Mouse (Mus musculus): ENCODE data around the gene Ermap. TPM values are rescaled to one million over a fixed set of nuclear protein-coding genes. Genes with fewer than 3 reads are reported as not detected.

Ermap gene
- polyA plus RNA-seq, 1 experiment = 0.56 TPM

DNA sequence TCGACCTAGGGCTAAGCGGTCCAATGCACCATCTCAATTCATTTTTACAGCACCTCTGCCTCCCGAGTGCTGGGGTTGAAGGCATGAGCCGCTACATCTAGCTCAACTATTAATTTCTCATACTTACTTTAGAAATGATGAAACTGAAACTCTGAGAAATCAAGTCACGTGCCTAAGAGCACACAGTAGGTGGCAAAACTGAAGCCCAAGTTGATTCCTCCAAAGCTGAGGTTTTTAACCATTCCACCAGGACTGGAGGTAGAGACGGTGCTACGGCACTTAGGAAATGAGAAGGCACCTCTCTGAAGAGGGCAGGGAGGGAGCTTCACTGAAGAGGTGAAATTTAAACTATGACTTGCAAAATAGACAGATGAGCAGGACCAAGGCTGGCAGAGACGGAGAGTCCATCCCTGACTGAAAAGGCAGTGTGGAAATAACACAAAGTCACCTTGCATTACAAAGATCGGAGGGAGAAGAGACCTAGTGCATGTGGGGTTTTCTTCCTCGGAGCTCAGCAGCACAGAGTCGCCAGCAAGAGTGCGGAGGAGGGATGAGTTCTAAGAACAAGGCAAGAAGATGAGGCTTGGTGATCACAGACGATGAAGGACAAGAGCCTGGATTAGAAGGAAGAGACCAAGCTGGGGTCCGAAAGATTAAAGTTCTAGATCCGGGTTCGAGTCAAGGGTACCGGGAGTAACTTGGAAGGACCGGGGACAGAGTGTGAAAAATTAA lies 16.7 kb downstream of the Ermap start:
- no peak for TF ChIP-seq CTCF (IDR thresholded peaks at IDR 0.05; ENCODE audit: extremely low read depth, insufficient read depth, low read length)
- TF ChIP-seq POLR2A (IDR thresholded peaks at IDR 0.05; ENCODE audit: extremely low read depth, insufficient read depth, low read length) = no peak
- Histone ChIP-seq H3K4me1 (ENCODE audit: control insufficient read depth, insufficient read depth, low read length) (peaks cover 4% of the 10 kb centered on the region; the same call in 1 of the 2 replicates), H3K4me3 (ENCODE audit: insufficient read depth, low read length) (peak overlapping the region; percentile 94), H3K27ac (ENCODE audit: insufficient read depth, low read length) (peak overlapping the region; percentile 75; the same call in 1 of the 2 replicates)

DNA sequence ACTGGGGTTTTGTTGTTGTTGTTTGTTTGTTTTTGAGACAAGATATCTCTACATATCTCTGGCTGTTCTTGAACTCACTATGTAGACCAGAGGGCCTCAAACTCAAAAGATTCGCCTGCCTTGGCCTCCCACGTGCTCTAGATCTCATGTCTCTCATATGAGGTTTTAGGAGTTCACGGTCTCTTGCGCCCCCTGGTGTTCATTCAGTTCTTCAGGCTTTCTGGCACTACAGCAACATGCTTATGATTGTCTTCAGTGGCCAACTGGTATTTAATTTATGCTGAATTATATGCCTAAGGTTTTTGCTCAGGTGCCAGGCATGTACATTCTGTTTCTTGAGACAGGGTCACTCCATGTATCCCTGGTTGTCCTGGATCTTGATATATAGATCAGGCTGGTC lies 22.1 kb downstream of the Ermap start:
- no peak overlapping the region for H3K27ac ChIP-seq (ENCODE audit: insufficient read depth, low read length)
- no peak for TF ChIP-seq POLR2A (IDR thresholded peaks at IDR 0.05; ENCODE audit: extremely low read depth, insufficient read depth, low read length)
- TF ChIP-seq CTCF (IDR thresholded peaks at IDR 0.05; ENCODE audit: extremely low read depth, insufficient read depth, low read length) = peak; percentile 94
- no peak overlapping the region for H3K4me3 ChIP-seq (ENCODE audit: insufficient read depth, low read length)
- H3K4me1 ChIP-seq (ENCODE audit: control insufficient read depth, insufficient read depth, low read length) = peaks cover 2% of the 10 kb centered on the region; the same call in 1 of the 2 replicates

DNA sequence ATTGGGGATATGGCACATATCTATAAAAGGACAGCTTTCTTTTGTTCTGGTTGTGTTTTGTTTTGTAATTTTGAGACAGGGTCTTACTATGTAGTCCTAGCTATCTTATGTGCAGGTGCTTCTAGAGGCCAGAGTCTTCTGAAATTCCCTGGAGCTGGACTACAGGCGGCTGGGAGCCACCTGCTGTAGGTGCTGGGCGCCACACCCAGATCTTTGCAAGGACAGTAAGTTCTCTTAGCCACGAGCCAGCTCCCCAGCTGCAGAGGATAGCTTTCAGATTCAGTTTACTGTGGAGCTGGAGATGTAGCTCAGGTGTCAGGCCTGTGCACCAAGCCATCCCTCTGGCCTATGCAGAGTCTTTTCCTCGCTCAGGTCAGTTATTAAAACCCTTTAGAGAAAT lies 22.7 kb downstream of the Ermap start:
- TF ChIP-seq POLR2A (IDR thresholded peaks at IDR 0.05; ENCODE audit: extremely low read depth, insufficient read depth, low read length) (no peak), CTCF (IDR thresholded peaks at IDR 0.05; ENCODE audit: extremely low read depth, insufficient read depth, low read length) (no peak)
- Histone ChIP-seq H3K4me3 (ENCODE audit: insufficient read depth, low read length) (no peak overlapping the region), H3K27ac (ENCODE audit: insufficient read depth, low read length) (no peak overlapping the region), H3K4me1 (ENCODE audit: control insufficient read depth, insufficient read depth, low read length) (peaks cover 2% of the 10 kb centered on the region; the same call in 1 of the 2 replicates)

DNA sequence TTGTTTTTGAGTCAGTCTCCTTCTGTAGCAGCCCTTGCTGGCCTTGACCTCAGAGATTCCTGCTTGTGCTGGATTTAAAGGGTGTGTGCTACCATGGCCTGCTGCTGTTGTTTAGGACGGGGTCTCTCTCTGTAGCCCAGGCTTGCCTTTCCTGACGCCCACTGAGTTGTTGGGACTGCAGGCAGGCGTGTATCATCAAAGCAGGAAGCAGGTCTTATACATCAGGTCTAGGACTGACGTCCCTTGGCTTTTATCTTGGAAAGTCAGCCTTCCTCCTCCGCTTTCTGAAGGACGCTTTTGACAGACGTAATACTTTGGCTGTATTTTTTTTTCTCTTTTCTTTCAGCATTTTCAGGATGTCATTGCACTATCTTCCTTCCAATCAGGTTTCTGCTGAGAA lies 23.9 kb downstream of the Ermap start:
- H3K27ac ChIP-seq (ENCODE audit: insufficient read depth, low read length) = no peak overlapping the region
- no peak overlapping the region for H3K4me3 ChIP-seq (ENCODE audit: insufficient read depth, low read length)
- TF ChIP-seq POLR2A (IDR thresholded peaks at IDR 0.05; ENCODE audit: extremely low read depth, insufficient read depth, low read length) = no peak
- no peak for TF ChIP-seq CTCF (IDR thresholded peaks at IDR 0.05; ENCODE audit: extremely low read depth, insufficient read depth, low read length)
- H3K4me1 ChIP-seq (ENCODE audit: control insufficient read depth, insufficient read depth, low read length) = no peaks in the 10 kb centered on the region

DNA sequence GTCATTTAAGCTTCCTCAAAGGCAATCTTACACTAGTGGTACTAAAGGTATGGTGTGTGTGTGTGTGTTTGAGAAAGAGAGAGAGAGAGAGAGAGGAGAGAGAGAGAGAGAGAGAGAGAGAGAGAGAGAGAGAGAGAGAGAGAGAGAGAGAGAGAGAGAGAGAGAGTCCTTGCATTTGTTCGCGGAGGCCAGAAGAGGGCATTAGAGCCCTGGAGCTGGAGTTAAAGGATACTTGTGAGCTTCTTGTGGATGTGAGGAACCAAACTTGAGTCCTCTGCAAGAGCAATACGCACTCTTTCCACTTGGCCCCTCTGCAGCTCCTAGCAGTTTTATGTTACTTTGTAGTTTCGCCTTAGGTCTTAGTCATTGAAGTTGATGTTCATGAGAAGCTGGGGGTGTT lies 26.8 kb downstream of the Ermap start:
- TF ChIP-seq POLR2A (IDR thresholded peaks at IDR 0.05; ENCODE audit: extremely low read depth, insufficient read depth, low read length) (no peak), CTCF (IDR thresholded peaks at IDR 0.05; ENCODE audit: extremely low read depth, insufficient read depth, low read length) (no peak)
- no peak overlapping the region for H3K27ac ChIP-seq (ENCODE audit: insufficient read depth, low read length)
- no peak overlapping the region for H3K4me3 ChIP-seq (ENCODE audit: insufficient read depth, low read length)
- no peaks in the 10 kb centered on the region for H3K4me1 ChIP-seq (ENCODE audit: control insufficient read depth, insufficient read depth, low read length)

DNA sequence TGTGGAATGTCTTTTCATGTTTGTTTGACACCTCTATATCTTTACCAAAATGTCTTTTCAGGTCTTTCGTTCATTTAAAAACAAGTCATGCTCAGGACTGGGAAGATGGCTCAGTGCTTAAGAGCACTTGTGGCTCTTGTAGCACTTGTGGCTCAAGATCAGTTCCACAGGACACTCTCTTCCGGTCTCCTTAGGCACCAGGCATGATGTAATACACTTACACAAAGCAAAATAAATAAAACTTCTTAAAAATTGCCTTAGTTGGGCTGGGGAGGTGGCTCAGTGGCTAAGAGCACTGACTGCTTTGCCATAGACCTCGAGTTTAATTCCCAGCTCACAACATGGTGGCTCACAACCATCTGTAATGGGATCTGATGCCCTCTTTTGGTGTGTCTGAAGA lies 28.5 kb downstream of the Ermap start:
- no peaks in the 10 kb centered on the region for H3K4me1 ChIP-seq (ENCODE audit: control insufficient read depth, insufficient read depth, low read length)
- TF ChIP-seq CTCF (IDR thresholded peaks at IDR 0.05; ENCODE audit: extremely low read depth, insufficient read depth, low read length) (no peak), POLR2A (IDR thresholded peaks at IDR 0.05; ENCODE audit: extremely low read depth, insufficient read depth, low read length) (no peak)
- no peak overlapping the region for H3K4me3 ChIP-seq (ENCODE audit: insufficient read depth, low read length)

DNA sequence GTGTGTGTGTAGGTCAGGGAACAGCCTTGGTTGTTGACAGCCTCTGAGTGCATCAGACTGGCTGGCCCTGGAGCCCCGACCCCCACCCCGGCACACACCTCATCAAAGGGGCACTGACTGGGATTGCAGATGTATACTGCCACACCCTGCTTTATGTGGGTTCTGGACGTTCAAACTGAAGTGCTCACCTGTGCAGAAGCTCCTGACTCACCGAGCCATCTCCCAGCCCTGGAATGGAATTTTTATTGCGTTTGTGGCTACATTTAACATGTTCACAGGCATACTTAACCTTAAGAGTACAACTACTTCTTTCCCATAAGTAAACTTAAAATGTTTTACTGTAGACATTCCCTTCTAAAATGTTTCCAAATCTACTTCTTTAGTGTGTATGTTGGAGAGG lies 31.9 kb downstream of the Ermap start:
- H3K27ac ChIP-seq (ENCODE audit: insufficient read depth, low read length) = no peak overlapping the region
- TF ChIP-seq POLR2A (IDR thresholded peaks at IDR 0.05; ENCODE audit: extremely low read depth, insufficient read depth, low read length) = no peak
- TF ChIP-seq CTCF (IDR thresholded peaks at IDR 0.05; ENCODE audit: extremely low read depth, insufficient read depth, low read length) = no peak
- no peaks in the 10 kb centered on the region for H3K4me1 ChIP-seq (ENCODE audit: control insufficient read depth, insufficient read depth, low read length)
- no peak overlapping the region for H3K4me3 ChIP-seq (ENCODE audit: insufficient read depth, low read length)

More for the DNA sequence above, 28.5 kb downstream of the Ermap start:
- no peak overlapping the region for H3K27ac ChIP-seq (ENCODE audit: insufficient read depth, low read length)

DNA sequence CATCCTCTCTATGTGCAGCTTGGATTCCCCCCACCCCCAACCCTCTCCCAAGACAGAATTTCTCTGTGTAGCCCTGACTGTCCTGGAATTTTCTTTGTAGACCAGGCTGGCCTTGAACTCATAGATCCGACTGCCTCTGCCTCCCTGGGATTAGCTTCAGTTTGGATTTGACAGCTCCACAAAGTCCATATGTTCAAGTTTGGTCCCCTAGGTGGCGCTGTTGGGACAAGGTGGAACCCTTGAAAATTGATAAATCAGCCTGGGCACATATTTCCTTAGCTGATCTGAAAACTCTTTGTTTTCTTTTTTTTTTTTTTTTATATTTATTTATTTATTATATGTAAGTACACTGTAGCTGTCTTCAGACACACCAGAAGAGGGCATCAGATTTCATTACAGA lies 32.6 kb downstream of the Ermap start:
- TF ChIP-seq CTCF (IDR thresholded peaks at IDR 0.05; ENCODE audit: extremely low read depth, insufficient read depth, low read length) = peak; percentile 48
- no peak for TF ChIP-seq POLR2A (IDR thresholded peaks at IDR 0.05; ENCODE audit: extremely low read depth, insufficient read depth, low read length)
- Histone ChIP-seq H3K4me3 (ENCODE audit: insufficient read depth, low read length) (no peak overlapping the region), H3K27ac (ENCODE audit: insufficient read depth, low read length) (no peak overlapping the region), H3K4me1 (ENCODE audit: control insufficient read depth, insufficient read depth, low read length) (no peaks in the 10 kb centered on the region)

DNA sequence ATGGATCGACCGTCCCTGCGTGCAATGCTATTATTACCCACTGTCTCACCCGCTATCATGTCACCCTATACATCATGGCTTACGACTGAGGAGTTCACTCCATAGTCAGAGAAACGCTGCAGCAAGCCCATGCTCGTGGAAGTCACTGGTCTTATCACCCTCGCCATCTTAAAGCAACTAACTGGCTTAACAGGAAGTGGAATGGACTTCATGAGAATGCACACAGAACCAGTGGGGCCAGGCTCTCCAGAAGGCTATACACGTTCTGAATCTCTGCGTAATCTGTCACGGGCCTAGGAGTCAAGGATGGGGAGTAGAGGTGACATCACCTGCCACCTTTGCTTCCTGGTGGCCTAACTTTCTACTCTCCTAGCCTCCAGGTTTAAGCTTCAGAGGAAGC lies 41.1 kb downstream of the Ermap start:
- TF ChIP-seq POLR2A (IDR thresholded peaks at IDR 0.05; ENCODE audit: extremely low read depth, insufficient read depth, low read length) = no peak
- no peak for TF ChIP-seq CTCF (IDR thresholded peaks at IDR 0.05; ENCODE audit: extremely low read depth, insufficient read depth, low read length)
- Histone ChIP-seq H3K4me1 (ENCODE audit: control insufficient read depth, insufficient read depth, low read length) (no peaks in the 10 kb centered on the region), H3K4me3 (ENCODE audit: insufficient read depth, low read length) (no peak overlapping the region), H3K27ac (ENCODE audit: insufficient read depth, low read length) (no peak overlapping the region)

DNA sequence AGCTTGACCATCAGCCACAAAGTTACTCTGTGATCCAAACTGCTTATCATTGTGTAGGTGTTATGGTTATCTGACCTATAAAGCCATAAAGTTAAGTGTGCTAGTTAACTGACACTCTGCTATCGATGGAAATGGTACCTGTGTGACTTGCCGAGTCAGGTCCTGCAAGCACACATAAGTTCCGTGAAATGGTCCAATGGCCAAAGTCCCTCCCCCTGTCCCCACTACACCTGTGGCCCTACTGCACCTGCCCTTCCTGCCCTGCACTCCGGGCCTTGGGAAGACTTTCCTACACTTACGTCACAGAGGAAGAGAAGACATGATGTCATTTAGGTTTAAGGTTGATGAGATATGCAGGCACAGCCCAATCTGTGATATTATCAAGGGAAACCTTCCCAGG lies 42.5 kb downstream of the Ermap start:
- H3K27ac ChIP-seq (ENCODE audit: insufficient read depth, low read length) = no peak overlapping the region
- TF ChIP-seq CTCF (IDR thresholded peaks at IDR 0.05; ENCODE audit: extremely low read depth, insufficient read depth, low read length) (no peak), POLR2A (IDR thresholded peaks at IDR 0.05; ENCODE audit: extremely low read depth, insufficient read depth, low read length) (no peak)
- H3K4me3 ChIP-seq (ENCODE audit: insufficient read depth, low read length) = no peak overlapping the region
- H3K4me1 ChIP-seq (ENCODE audit: control insufficient read depth, insufficient read depth, low read length) = no peaks in the 10 kb centered on the region

All from cortical plate, adult 2 months (tissue).